Mouse (Mus musculus): ENCODE measurements at regions not wholly inside any gene's neighbourhood (a gene's known extent, or its start where the extent isn't known, plus 50 kb on each side); places are given as distances from the start of the nearest gene placed in this dataset.

- H3K27ac ChIP-seq (replicated peaks), result peak overlapping the region; percentile 96
- no peak for DNase-seq (ENCODE audit: low spot score)
- peaks cover 42% of the 10 kb centered on the region for H3K4me1 ChIP-seq
- no peaks in the 10 kb centered on the region for H3K9me3 ChIP-seq (replicated peaks)
- peak overlapping the region; percentile 74 for H3K4me3 ChIP-seq
- H3K27me3 ChIP-seq (ENCODE audit: low read depth, poor library complexity, severe bottlenecking), result no peaks in the 10 kb centered on the region
- peaks cover 9% of the 10 kb centered on the region for H3K36me3 ChIP-seq
- 59% methylated on average over 5 of the region's 5 CpGs for WGBS
Observed at GRCm38 (mm10) chr16:77328049-77328448, 273.8 kb downstream of the Gm11146 start.

DNA sequence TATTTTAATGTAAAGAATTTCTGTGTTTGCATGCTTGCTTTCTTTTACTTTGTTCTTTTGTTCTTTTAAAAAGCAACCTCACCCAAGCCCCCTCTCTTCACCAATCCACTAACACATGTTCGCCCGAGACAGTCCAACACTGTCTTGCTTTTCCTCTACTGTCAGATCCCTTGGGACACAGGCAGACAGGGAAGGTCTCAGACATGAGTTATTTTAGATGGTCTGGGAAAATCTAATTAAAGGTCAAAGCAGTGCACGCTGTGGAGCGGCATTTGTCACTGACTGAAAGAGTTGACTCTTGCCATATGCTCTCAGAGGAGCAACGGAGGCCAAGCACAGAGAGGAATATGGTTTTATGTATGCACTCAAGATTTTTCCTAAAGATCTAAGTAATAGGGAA, 279.6 kb downstream of the Gm11146 start:
- H3K4me3 ChIP-seq, result no peak overlapping the region
- H3K27me3 ChIP-seq (ENCODE audit: low read depth, poor library complexity, severe bottlenecking), result no peaks in the 10 kb centered on the region
- H3K36me3 ChIP-seq, result no peaks in the 10 kb centered on the region
- DNase-seq (ENCODE audit: low spot score), result no peak
- no peaks in the 10 kb centered on the region for H3K9me3 ChIP-seq (replicated peaks)
- WGBS, result 73% methylated on average over 5 of the region's 5 CpGs
- peaks cover 13% of the 10 kb centered on the region for H3K4me1 ChIP-seq
- 0 out of 2 replicates have a peak overlapping the region, but pooled peaks have one; percentile 39 for H3K27ac ChIP-seq (replicated peaks)

- H3K4me3 ChIP-seq, result no peak overlapping the region
- H3K36me3 ChIP-seq, result no peaks in the 10 kb centered on the region
- WGBS, result 83% methylated on average over 1 of the region's 1 CpGs
- H3K27me3 ChIP-seq (ENCODE audit: low read depth, poor library complexity, severe bottlenecking), result no peaks in the 10 kb centered on the region
- no peaks in the 10 kb centered on the region for H3K9me3 ChIP-seq (replicated peaks)
- DNase-seq (ENCODE audit: low spot score), result no peak
- H3K27ac ChIP-seq (replicated peaks), result no peak overlapping the region
- H3K4me1 ChIP-seq, result peaks cover 6% of the 10 kb centered on the region
Observed at GRCm38 (mm10) chr16:77318150-77318549, 283.7 kb downstream of the Gm11146 start.

GRCm38 (mm10) chr16:77315354-77315753, 286.5 kb downstream of the Gm11146 start:
- WGBS, result 87% methylated on average over 1 of the region's 1 CpGs
- H3K4me1 ChIP-seq, result no peaks in the 10 kb centered on the region
- H3K9me3 ChIP-seq (replicated peaks), result no peaks in the 10 kb centered on the region
- H3K27ac ChIP-seq (replicated peaks), result no peak overlapping the region
- no peaks in the 10 kb centered on the region for H3K36me3 ChIP-seq
- no peaks in the 10 kb centered on the region for H3K27me3 ChIP-seq (ENCODE audit: low read depth, poor library complexity, severe bottlenecking)
- no peak overlapping the region for H3K4me3 ChIP-seq
- DNase-seq (ENCODE audit: low spot score), result no peak

DNA sequence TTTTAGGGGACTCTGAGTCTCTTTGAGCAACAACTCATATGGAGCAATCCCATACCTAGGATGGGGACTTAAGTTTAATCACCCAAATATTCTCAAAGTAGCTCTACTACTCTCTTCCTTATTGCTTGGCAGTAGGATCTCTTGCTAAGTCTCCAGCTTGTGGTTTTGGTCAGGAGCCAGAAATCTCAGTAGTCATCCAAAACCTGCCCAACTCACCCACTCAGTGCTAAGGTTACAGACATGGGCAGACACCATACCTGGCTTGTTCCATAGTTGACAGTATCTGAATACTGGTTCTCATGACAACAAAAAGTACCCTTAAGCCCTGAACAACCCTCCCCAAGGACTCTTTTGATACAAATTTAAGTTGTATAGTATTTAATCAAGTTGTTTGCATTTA, 288.7 kb downstream of the Gm11146 start:
- no peak for DNase-seq (ENCODE audit: low spot score)
- Histone ChIP-seq H3K4me3 (no peak overlapping the region), H3K36me3 (no peaks in the 10 kb centered on the region), H3K4me1 (no peaks in the 10 kb centered on the region), H3K9me3 (replicated peaks) (no peaks in the 10 kb centered on the region), H3K27me3 (ENCODE audit: low read depth, poor library complexity, severe bottlenecking) (no peaks in the 10 kb centered on the region), H3K27ac (replicated peaks) (no peak overlapping the region)

DNA sequence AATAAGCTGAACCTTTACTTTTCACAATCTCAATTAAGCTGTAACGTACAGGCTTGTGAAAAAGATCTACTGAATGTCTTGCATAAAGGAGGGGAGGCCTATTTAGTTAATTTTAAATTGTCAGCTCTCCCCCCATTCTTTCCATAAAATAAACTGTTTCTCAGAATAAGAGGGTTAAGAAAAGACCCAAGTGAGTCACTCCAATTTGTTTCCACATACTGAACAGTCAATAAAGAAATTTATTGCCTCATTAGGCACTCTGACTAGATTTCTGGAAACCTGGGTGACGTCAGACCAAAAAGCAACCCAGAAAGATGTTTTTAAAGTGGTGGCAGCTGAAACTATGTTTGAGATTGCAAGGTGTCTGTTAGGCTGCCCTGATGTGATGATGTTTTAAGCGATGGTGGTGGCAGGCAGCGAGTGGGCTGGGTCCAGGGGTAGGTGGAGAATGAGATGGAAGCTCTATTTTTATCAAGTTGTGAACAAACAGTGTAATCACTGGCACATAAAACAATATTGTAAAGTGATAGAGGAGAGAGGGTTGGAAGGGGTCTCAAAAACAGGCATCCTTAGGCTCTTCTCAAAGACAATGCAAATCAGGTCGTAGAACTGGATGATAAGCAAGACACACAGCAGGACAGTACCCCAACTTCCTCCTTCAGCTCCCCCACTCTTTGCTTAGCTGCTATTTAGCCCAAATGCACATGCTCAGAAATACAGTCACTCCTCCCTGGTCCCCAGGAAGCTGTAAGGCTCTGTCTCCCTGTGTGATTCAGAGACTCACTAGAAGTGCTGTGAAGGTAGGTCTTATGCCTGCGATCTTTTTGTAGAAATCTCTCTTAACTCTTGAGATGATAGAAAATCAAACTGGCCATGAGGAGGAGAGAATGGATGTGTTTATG, 288.0 kb downstream of the Usp25 start:
- Histone ChIP-seq H3K4me3 (no peak overlapping the region), H3K27ac (replicated peaks) (no peak overlapping the region), H3K9me3 (replicated peaks) (no peaks in the 10 kb centered on the region), H3K36me3 (no peaks in the 10 kb centered on the region), H3K27me3 (ENCODE audit: low read depth, poor library complexity, severe bottlenecking) (no peaks in the 10 kb centered on the region), H3K4me1 (no peaks in the 10 kb centered on the region)
- 81% methylated on average over 6 of the region's 6 CpGs for WGBS
- DNase-seq (ENCODE audit: low spot score), result no peak

DNA sequence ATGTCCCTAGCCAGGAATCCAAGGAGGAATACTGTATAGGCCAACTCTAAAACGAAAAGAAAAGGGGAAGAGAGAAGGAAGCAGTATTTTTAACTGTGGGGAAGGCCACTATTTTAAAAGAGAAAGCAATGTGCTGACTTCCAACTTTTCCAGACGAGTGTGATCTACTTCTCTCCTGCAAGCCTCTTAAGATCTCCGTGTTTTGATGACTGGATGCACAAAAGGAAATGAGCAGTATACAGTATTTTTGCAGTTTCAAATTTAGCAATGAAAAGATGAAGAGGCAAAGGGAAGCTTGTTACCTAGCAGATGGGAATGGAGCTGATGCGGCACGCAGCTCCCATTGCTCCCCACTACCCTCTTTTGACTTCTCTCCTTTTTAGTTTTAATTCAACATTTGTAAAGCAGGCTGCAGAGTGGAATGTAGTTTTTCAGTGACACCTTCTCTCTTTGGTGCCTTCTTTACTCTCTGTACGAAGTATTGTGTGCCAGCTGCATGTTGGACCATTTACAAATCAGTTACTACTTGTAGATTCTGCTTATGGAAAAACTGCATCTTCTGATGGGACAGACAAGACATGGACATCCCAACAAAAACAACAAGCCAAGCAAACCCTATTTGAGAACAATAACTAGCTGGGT, 287.2 kb downstream of the Usp25 start:
- no peak for DNase-seq (ENCODE audit: low spot score)
- Histone ChIP-seq H3K4me1 (no peaks in the 10 kb centered on the region), H3K27me3 (ENCODE audit: low read depth, poor library complexity, severe bottlenecking) (no peaks in the 10 kb centered on the region), H3K4me3 (no peak overlapping the region), H3K9me3 (replicated peaks) (no peaks in the 10 kb centered on the region), H3K36me3 (no peaks in the 10 kb centered on the region), H3K27ac (replicated peaks) (no peak overlapping the region)
- 76% methylated on average over 6 of the region's 6 CpGs for WGBS

GRCm38 (mm10) chr16:77295574-77296355, 282.3 kb downstream of the Usp25 start:
- 92% methylated on average over 4 of the region's 4 CpGs for WGBS
- Histone ChIP-seq H3K36me3 (no peaks in the 10 kb centered on the region), H3K4me1 (peaks cover 11% of the 10 kb centered on the region; the same call in 1 of the 2 replicates), H3K9me3 (replicated peaks) (no peaks in the 10 kb centered on the region), H3K4me3 (no peak overlapping the region), H3K27ac (replicated peaks) (no peak overlapping the region), H3K27me3 (ENCODE audit: low read depth, poor library complexity, severe bottlenecking) (no peaks in the 10 kb centered on the region)
- DNase-seq (ENCODE audit: low spot score), result no peak

- Histone ChIP-seq H3K36me3 (no peaks in the 10 kb centered on the region), H3K27ac (replicated peaks) (no peak overlapping the region)
- no peak for DNase-seq (ENCODE audit: low spot score)
Observed at GRCm38 (mm10) chr16:77292317-77292771, 278.8 kb downstream of the Usp25 start.

GRCm38 (mm10) chr16:77291723-77292316, 278.3 kb downstream of the Usp25 start:
- 88% methylated on average over 8 of the region's 8 CpGs for WGBS
- H3K27me3 ChIP-seq (ENCODE audit: low read depth, poor library complexity, severe bottlenecking), result no peaks in the 10 kb centered on the region
- no peaks in the 10 kb centered on the region for H3K9me3 ChIP-seq (replicated peaks)
- H3K27ac ChIP-seq (replicated peaks), result no peak overlapping the region
- DNase-seq (ENCODE audit: low spot score), result no peak
- H3K36me3 ChIP-seq, result no peaks in the 10 kb centered on the region
- H3K4me1 ChIP-seq, result peaks cover 11% of the 10 kb centered on the region; the same call in 1 of the 2 replicates
- H3K4me3 ChIP-seq, result no peak overlapping the region

More at GRCm38 (mm10) chr16:77292317-77292771, 278.8 kb downstream of the Usp25 start:
- Histone ChIP-seq H3K27me3 (ENCODE audit: low read depth, poor library complexity, severe bottlenecking) (no peaks in the 10 kb centered on the region), H3K9me3 (replicated peaks) (no peaks in the 10 kb centered on the region), H3K4me3 (no peak overlapping the region), H3K4me1 (peaks cover 11% of the 10 kb centered on the region; the same call in 1 of the 2 replicates)
- WGBS, result 89% methylated on average over 2 of the region's 2 CpGs

- no peak for DNase-seq (ENCODE audit: low spot score)
- H3K27ac ChIP-seq (replicated peaks), result no peak overlapping the region
- H3K4me1 ChIP-seq, result no peaks in the 10 kb centered on the region
- WGBS, result 87% methylated on average over 4 of the region's 4 CpGs
- no peaks in the 10 kb centered on the region for H3K9me3 ChIP-seq (replicated peaks)
- H3K27me3 ChIP-seq (ENCODE audit: low read depth, poor library complexity, severe bottlenecking), result no peaks in the 10 kb centered on the region
- no peaks in the 10 kb centered on the region for H3K36me3 ChIP-seq
- H3K4me3 ChIP-seq, result no peak overlapping the region
Observed at GRCm38 (mm10) chr16:77284205-77284604, 270.7 kb downstream of the Usp25 start.

DNA sequence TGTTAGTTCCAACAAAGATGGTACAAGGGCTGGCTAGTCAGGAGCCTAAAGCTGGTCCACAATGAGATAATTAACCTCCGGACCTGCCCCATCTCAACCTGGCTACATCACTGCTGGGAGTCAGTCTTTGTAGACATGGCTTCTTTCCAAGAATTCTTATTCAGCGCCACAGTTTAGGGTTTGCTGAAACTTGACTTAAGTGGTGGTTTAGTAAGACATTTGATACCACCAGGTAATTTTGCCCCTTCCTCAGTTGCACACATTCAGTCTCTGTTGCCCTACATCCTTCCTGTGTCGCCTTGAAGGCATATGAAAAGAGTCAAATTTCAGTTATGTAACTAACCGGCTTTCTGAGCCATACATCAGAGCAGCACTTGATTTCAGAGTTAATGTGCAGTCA, 266.4 kb downstream of the Usp25 start:
- no peak overlapping the region for H3K27ac ChIP-seq (replicated peaks)

More for the DNA sequence above, 266.4 kb downstream of the Usp25 start:
- H3K4me1 ChIP-seq, result no peaks in the 10 kb centered on the region
- WGBS, result 88% methylated on average over 4 of the region's 4 CpGs
- H3K27me3 ChIP-seq (ENCODE audit: low read depth, poor library complexity, severe bottlenecking), result no peaks in the 10 kb centered on the region
- no peak for DNase-seq (ENCODE audit: low spot score)
- H3K9me3 ChIP-seq (replicated peaks), result no peaks in the 10 kb centered on the region
- H3K36me3 ChIP-seq, result no peaks in the 10 kb centered on the region
- H3K4me3 ChIP-seq, result no peak overlapping the region

All from midbrain, embryonic 10.5 days (tissue).